Mouse (Mus musculus) neural tube, embryonic 15.5 days (tissue): ENCODE data around the gene Aff1. TPM values are rescaled to one million over a fixed set of nuclear protein-coding genes. Genes with fewer than 3 reads are reported as not detected.

ENCODE experiments used
- ATAC-seq: fragments of 200-750 bp; cut with Nextera tagmentation; 2 replicates; pipeline ENCODE4 v1.8.0; 2017; ENCODE audit warnings: mild to moderate bottlenecking, moderate TSS enrichment, moderate library complexity; ENCODE audit not compliant: low FRiP score
- H3K27ac ChIP-seq: fragments of 300-500 bp; sonication (generic); replicated peaks from 2 replicates; pipeline ENCODE4 v1.5.1; 2015; ENCODE audit warnings: mild to moderate bottlenecking, inconsistent platforms
- H3K27me3 ChIP-seq: fragments of 300-500 bp; sonication (generic); replicated peaks from 2 replicates; pipeline ENCODE4 v1.6.1; 2015; ENCODE audit warnings: inconsistent platforms
- H3K36me3 ChIP-seq: fragments of 300-500 bp; sonication (generic); 2 replicates; pipeline ENCODE4 v1.6.1; 2015; ENCODE audit warnings: inconsistent platforms
- H3K4me1 ChIP-seq: fragments of 300-500 bp; sonication (generic); 2 replicates; pipeline ENCODE4 v1.6.1; 2015; ENCODE audit warnings: inconsistent platforms
- H3K4me2 ChIP-seq: fragments of 300-500 bp; sonication (generic); 2 replicates; pipeline ENCODE4 v1.6.1; 2015; ENCODE audit warnings: inconsistent platforms, mild to moderate bottlenecking, moderate library complexity
- H3K4me3 ChIP-seq: fragments of 300-500 bp; sonication (generic); replicated peaks from 2 replicates; pipeline ENCODE4 v1.5.1; 2015; ENCODE audit warnings: mild to moderate bottlenecking, inconsistent platforms
- H3K9ac ChIP-seq: fragments of 300-500 bp; sonication (generic); replicated peaks from 2 replicates; pipeline ENCODE4 v1.6.1; 2015; ENCODE audit warnings: mild to moderate bottlenecking, inconsistent platforms
- H3K9me3 ChIP-seq: fragments of 300-500 bp; sonication (generic); replicated peaks from 2 replicates; pipeline ENCODE4 v1.6.1; 2016; ENCODE audit warnings: inconsistent platforms
- WGBS: fragments of 180-500 bp; shearing (Covaris S2); methylation state at CpG from one replicate; pipeline ENCODE4 v1.1.7; 2015; ENCODE audit warnings: mixed read lengths; 5-methylcytosine and 5-hydroxymethylcytosine counted together
- polyA plus RNA-seq: library from polyadenylated mRNA; unstranded; fragments of >200 nt; fragmentation: Nextera tagmentation; extraction: Ambion mirVana; gene quantifications from 2 replicates; pipeline ENCODE4 v1.2.1, GENCODE M21; 2015

Gene Aff1
- polyA plus RNA-seq, 1 experiment from 2014 or later, result 1.7 TPM

- no peak for ATAC-seq
- H3K27me3 ChIP-seq, result 0 out of 2 replicates have a peak, but pooled peaks cover 2% of the 10 kb centered on the region
- WGBS, result 72% methylated on average over 4 of the region's 4 CpGs
Measured at GRCm38 (mm10) chr5:103727777-103728395, 35.7 kb downstream of the Aff1 start.

GRCm38 (mm10) chr5:103729225-103729624 lies 37.1 kb downstream of the Aff1 start:
- Histone ChIP-seq H3K9ac (no peak overlapping the region), H3K4me1 (no peaks in the 10 kb centered on the region), H3K4me2 (no peak overlapping the region), H3K4me3 (no peak overlapping the region), H3K27ac (no peak overlapping the region), H3K27me3 (0 out of 2 replicates have a peak, but pooled peaks cover under 1% of the 10 kb centered on the region), H3K36me3 (no peaks in the 10 kb centered on the region), H3K9me3 (no peaks in the 10 kb centered on the region)
- ATAC-seq, result no peak
- 82% methylated on average over 1 of the region's 1 CpGs for WGBS

More at GRCm38 (mm10) chr5:103727777-103728395, 35.7 kb downstream of the Aff1 start:
- H3K4me2 ChIP-seq, result no peak overlapping the region
- H3K9ac ChIP-seq, result no peak overlapping the region
- H3K4me1 ChIP-seq, result no peaks in the 10 kb centered on the region
- H3K4me3 ChIP-seq, result no peak overlapping the region
- no peak overlapping the region for H3K27ac ChIP-seq
- no peaks in the 10 kb centered on the region for H3K36me3 ChIP-seq
- H3K9me3 ChIP-seq, result no peaks in the 10 kb centered on the region

- Histone ChIP-seq H3K4me2 (no peak overlapping the region), H3K27ac (no peak overlapping the region), H3K36me3 (no peaks in the 10 kb centered on the region), H3K9me3 (no peaks in the 10 kb centered on the region), H3K4me3 (no peak overlapping the region), H3K4me1 (no peaks in the 10 kb centered on the region), H3K9ac (no peak overlapping the region), H3K27me3 (no peaks in the 10 kb centered on the region)
- WGBS, result 100% methylated on average over 1 of the region's 1 CpGs
- ATAC-seq, result no peak
Measured at GRCm38 (mm10) chr5:103730142-103730541, 38.0 kb downstream of the Aff1 start.

GRCm38 (mm10) chr5:103730727-103731126 lies 38.6 kb downstream of the Aff1 start:
- Histone ChIP-seq H3K4me1 (no peaks in the 10 kb centered on the region), H3K4me2 (no peak overlapping the region), H3K9ac (no peak overlapping the region), H3K36me3 (no peaks in the 10 kb centered on the region), H3K4me3 (no peak overlapping the region), H3K27me3 (no peaks in the 10 kb centered on the region), H3K27ac (no peak overlapping the region), H3K9me3 (no peaks in the 10 kb centered on the region)
- WGBS, result 51% methylated on average over 3 of the region's 3 CpGs
- no peak for ATAC-seq

GRCm38 (mm10) chr5:103732581-103732980 lies 40.4 kb downstream of the Aff1 start:
- no peak overlapping the region for H3K9ac ChIP-seq
- 97% methylated on average over 4 of the region's 4 CpGs for WGBS
- no peak overlapping the region for H3K27ac ChIP-seq
- no peaks in the 10 kb centered on the region for H3K36me3 ChIP-seq
- no peak for ATAC-seq
- H3K27me3 ChIP-seq, result no peaks in the 10 kb centered on the region
- H3K4me1 ChIP-seq, result no peaks in the 10 kb centered on the region
- no peak overlapping the region for H3K4me3 ChIP-seq
- H3K9me3 ChIP-seq, result no peaks in the 10 kb centered on the region
- no peak overlapping the region for H3K4me2 ChIP-seq

GRCm38 (mm10) chr5:103735411-103736112 lies 43.4 kb downstream of the Aff1 start:
- no peaks in the 10 kb centered on the region for H3K36me3 ChIP-seq
- H3K9ac ChIP-seq, result no peak overlapping the region
- H3K4me2 ChIP-seq, result no peak overlapping the region
- H3K9me3 ChIP-seq, result no peaks in the 10 kb centered on the region
- 83% methylated on average over 5 of the region's 5 CpGs for WGBS
- no peak for ATAC-seq
- H3K27ac ChIP-seq, result no peak overlapping the region
- H3K4me1 ChIP-seq, result no peaks in the 10 kb centered on the region
- H3K4me3 ChIP-seq, result no peak overlapping the region
- H3K27me3 ChIP-seq, result no peaks in the 10 kb centered on the region

- 80% methylated on average over 6 of the region's 6 CpGs for WGBS
- ATAC-seq, result no peak
- H3K4me2 ChIP-seq, result no peak overlapping the region
Measured at GRCm38 (mm10) chr5:103736553-103737207, 44.5 kb downstream of the Aff1 start.

GRCm38 (mm10) chr5:103737208-103738066 lies 45.3 kb downstream of the Aff1 start:
- Histone ChIP-seq H3K4me3 (no peak overlapping the region), H3K4me2 (no peak overlapping the region), H3K9ac (no peak overlapping the region), H3K9me3 (no peaks in the 10 kb centered on the region), H3K4me1 (no peaks in the 10 kb centered on the region), H3K27me3 (no peaks in the 10 kb centered on the region), H3K27ac (no peak overlapping the region), H3K36me3 (no peaks in the 10 kb centered on the region)
- ATAC-seq, result no peak
- WGBS, result 70% methylated on average over 26 of the region's 26 CpGs

More at GRCm38 (mm10) chr5:103736553-103737207, 44.5 kb downstream of the Aff1 start:
- H3K36me3 ChIP-seq, result no peaks in the 10 kb centered on the region
- no peak overlapping the region for H3K9ac ChIP-seq
- no peak overlapping the region for H3K27ac ChIP-seq
- H3K4me3 ChIP-seq, result no peak overlapping the region
- no peaks in the 10 kb centered on the region for H3K27me3 ChIP-seq
- H3K4me1 ChIP-seq, result no peaks in the 10 kb centered on the region
- no peaks in the 10 kb centered on the region for H3K9me3 ChIP-seq

- no peak for ATAC-seq
- no peak overlapping the region for H3K9ac ChIP-seq
- H3K4me3 ChIP-seq, result no peak overlapping the region
- no peak overlapping the region for H3K4me2 ChIP-seq
- no peaks in the 10 kb centered on the region for H3K4me1 ChIP-seq
- no peaks in the 10 kb centered on the region for H3K36me3 ChIP-seq
- no peaks in the 10 kb centered on the region for H3K27me3 ChIP-seq
- H3K9me3 ChIP-seq, result no peaks in the 10 kb centered on the region
- 89% methylated on average over 5 of the region's 5 CpGs for WGBS
- no peak overlapping the region for H3K27ac ChIP-seq
Measured at GRCm38 (mm10) chr5:103738509-103738908, 46.3 kb downstream of the Aff1 start.

- no peaks in the 10 kb centered on the region for H3K4me1 ChIP-seq
- H3K27ac ChIP-seq, result no peak overlapping the region
- no peak overlapping the region for H3K9ac ChIP-seq
- no peak overlapping the region for H3K4me2 ChIP-seq
- no peaks in the 10 kb centered on the region for H3K27me3 ChIP-seq
- H3K4me3 ChIP-seq, result no peak overlapping the region
- H3K36me3 ChIP-seq, result no peaks in the 10 kb centered on the region
- 95% methylated on average over 5 of the region's 5 CpGs for WGBS
- ATAC-seq, result no peak
- H3K9me3 ChIP-seq, result no peaks in the 10 kb centered on the region
Measured at GRCm38 (mm10) chr5:103739163-103739562, 47.0 kb downstream of the Aff1 start.

GRCm38 (mm10) chr5:103740093-103740902 lies 48.1 kb downstream of the Aff1 start:
- Histone ChIP-seq H3K9ac (no peak overlapping the region), H3K4me1 (no peaks in the 10 kb centered on the region), H3K9me3 (no peaks in the 10 kb centered on the region), H3K27me3 (no peaks in the 10 kb centered on the region), H3K36me3 (no peaks in the 10 kb centered on the region), H3K27ac (no peak overlapping the region), H3K4me2 (no peak overlapping the region), H3K4me3 (no peak overlapping the region)
- ATAC-seq, result no peak
- WGBS, result 91% methylated on average over 5 of the region's 5 CpGs
